Mouse (Mus musculus) kidney, adult 2 months (tissue): ENCODE measurements at regions not wholly inside any gene's neighbourhood (a gene's known extent, or its start where the extent isn't known, plus 50 kb on each side); places are given as distances from the start of the nearest gene placed in this dataset.
"Not testable (repeated sequence)": the region's sequence is repeated elsewhere in the genome, so short reads cannot be mapped to it uniquely, and the experiment has no call there.

Experiments
- DNase-seq: peaks from one replicate; pipeline ENCODE4 v3.0.0; 2021
- H3K27ac ChIP-seq: fragments of 200-500 bp; 2 replicates; pipeline ENCODE4 v1.5.1; 2012; ENCODE audit warnings: low read depth, low read length, control low read depth, inconsistent platforms; ENCODE audit not compliant: insufficient read depth
- H3K27me3 ChIP-seq: fragments of 200-500 bp; replicated peaks from 2 replicates; pipeline ENCODE4 v1.6.1; 2012; ENCODE audit warnings: mild to moderate bottlenecking, moderate library complexity, low read length, inconsistent platforms; ENCODE audit not compliant: control insufficient read depth, insufficient read depth
- H3K36me3 ChIP-seq: fragments of 200-500 bp; 2 replicates; pipeline ENCODE4 v1.6.1; 2012; ENCODE audit warnings: mild to moderate bottlenecking, moderate library complexity, low read length, inconsistent platforms; ENCODE audit not compliant: control insufficient read depth, insufficient read depth
- H3K4me1 ChIP-seq: fragments of 200-500 bp; 2 replicates; pipeline ENCODE4 v1.6.1; 2011; ENCODE audit warnings: low read length; ENCODE audit not compliant: control insufficient read depth, insufficient read depth
- H3K4me3 ChIP-seq: fragments of 200-500 bp; 2 replicates; pipeline ENCODE4 v1.5.1; 2011; ENCODE audit warnings: mild to moderate bottlenecking, low read depth, low read length, control low read depth; ENCODE audit not compliant: insufficient read depth
- CTCF ChIP-seq: fragments of 200-500 bp; conservative IDR thresholded peaks from 2 replicates; pipeline ENCODE4 v1.5.1; 2011; ENCODE audit warnings: low read depth, mild to moderate bottlenecking, control low read depth, low read length, moderate library complexity, mixed read lengths; ENCODE audit not compliant: insufficient read depth, insufficient read length
- POLR2A ChIP-seq: fragments of 200-500 bp; IDR thresholded peaks from one replicate; pipeline ENCODE4 v1.6.1; 2011; ENCODE audit warnings: low read depth, low read length, control low read depth
- WGBS: fragments of 180-500 bp; shearing (Covaris S2); methylation state at CpG from one replicate; pipeline ENCODE4 v1.1.7; 2018; 5-methylcytosine and 5-hydroxymethylcytosine counted together

DNA sequence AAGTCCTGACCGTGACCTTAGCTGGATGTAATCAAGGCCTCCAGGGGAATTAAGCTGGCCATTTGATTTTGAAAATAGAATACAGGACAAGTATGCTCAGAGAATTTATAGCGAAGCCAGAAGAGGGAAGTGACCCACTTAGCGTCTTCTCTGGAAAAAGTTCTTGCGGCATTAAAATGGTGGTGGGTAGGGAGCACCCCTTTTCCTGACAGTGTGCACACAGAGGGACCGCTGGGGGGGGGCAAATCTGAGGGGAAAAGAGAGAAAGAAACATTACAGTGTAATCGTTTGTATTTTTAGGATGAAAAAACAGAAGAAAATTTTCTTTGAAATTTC lies 74.1 kb upstream of the Rpl34 start:
- TF ChIP-seq CTCF: no peak
- no peak for TF ChIP-seq POLR2A
- H3K27ac ChIP-seq: no peak overlapping the region
- H3K4me3 ChIP-seq: no peak overlapping the region
- no peaks in the 10 kb centered on the region for H3K4me1 ChIP-seq
- H3K36me3 ChIP-seq: no peaks in the 10 kb centered on the region
- H3K27me3 ChIP-seq: no peaks in the 10 kb centered on the region; the same call in 1 of the 2 replicates
- DNase-seq: no peak
- 48% methylated on average over 6 of the region's 6 CpGs for WGBS

DNA sequence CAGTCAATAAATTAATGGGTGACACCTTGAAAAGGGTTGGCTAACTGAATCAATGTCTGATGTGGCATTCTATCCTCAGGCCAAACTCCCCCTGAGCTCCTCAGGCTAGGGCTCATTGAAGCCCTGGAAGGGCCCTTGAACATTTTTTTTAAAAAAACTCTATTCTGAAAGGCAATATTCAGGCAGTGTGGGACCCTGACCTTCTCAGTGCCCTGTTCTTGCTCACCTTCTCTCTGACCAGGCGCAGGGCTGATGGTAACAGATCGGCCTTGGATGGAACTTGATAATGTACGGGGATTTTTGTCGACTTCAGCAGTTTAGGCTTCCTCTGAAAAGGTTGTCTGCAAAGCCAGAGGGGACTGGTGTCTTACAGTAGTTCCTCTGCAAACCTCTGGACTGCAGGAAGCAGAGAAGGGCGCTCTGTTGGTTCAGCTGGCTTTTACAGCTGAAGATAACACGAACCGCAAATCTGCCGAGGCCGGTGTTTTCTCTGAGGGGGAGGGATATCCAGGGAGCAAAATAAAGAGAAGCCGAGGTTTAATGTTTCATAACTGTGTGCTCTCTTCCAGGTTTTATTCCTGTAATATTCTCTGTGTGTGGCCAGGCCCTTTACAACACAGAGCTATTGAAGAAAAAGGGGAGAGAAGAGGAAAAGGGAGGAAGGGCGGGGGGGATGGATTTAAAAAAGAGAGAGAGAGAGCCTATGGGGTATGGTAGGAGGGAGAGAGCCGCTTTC lies 73.6 kb upstream of the Rpl34 start:
- Histone ChIP-seq H3K36me3 (no peaks in the 10 kb centered on the region), H3K27ac (no peak overlapping the region), H3K27me3 (no peaks in the 10 kb centered on the region; the same call in 1 of the 2 replicates), H3K4me1 (no peaks in the 10 kb centered on the region), H3K4me3 (no peak overlapping the region)
- DNase-seq: no peak
- WGBS: 35% methylated on average over 12 of the region's 12 CpGs
- TF ChIP-seq POLR2A (no peak), CTCF (no peak)

DNA sequence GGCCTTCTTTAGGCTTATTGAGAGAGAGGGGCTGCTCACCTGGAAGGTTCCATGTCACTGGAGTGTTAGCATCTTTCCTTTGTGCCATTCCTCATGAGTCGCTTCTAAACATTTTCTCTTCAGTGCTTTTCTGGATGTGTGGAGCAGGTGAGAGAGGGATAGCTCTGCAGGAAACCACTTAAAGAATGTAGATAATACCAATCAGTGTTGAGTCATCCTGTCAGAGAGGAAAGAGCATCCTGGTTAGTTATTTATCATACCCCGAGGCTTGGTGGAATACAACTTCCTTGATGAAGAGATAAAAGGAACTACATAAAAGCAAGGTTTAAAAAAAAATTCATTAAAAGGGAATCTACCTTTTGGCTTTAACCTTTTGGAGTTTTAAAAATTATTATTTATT lies 69.8 kb upstream of the Rpl34 start:
- Histone ChIP-seq H3K4me3 (no peak overlapping the region), H3K27ac (no peak overlapping the region), H3K27me3 (no peaks in the 10 kb centered on the region; the same call in 1 of the 2 replicates), H3K36me3 (no peaks in the 10 kb centered on the region), H3K4me1 (no peaks in the 10 kb centered on the region)
- DNase-seq: no peak
- TF ChIP-seq POLR2A: no peak
- TF ChIP-seq CTCF: no peak
- 61% methylated on average over 2 of the region's 2 CpGs for WGBS

- DNase-seq, H3K4me1 ChIP-seq, H3K27ac ChIP-seq, H3K4me3 ChIP-seq, H3K27me3 ChIP-seq, H3K36me3 ChIP-seq: not testable (repeated sequence)
- WGBS: 94% methylated on average over 1 of the region's 1 CpGs
Observed at GRCm38 (mm10) chr3:130797956-130798355, 67.8 kb upstream of the Rpl34 start.

DNA sequence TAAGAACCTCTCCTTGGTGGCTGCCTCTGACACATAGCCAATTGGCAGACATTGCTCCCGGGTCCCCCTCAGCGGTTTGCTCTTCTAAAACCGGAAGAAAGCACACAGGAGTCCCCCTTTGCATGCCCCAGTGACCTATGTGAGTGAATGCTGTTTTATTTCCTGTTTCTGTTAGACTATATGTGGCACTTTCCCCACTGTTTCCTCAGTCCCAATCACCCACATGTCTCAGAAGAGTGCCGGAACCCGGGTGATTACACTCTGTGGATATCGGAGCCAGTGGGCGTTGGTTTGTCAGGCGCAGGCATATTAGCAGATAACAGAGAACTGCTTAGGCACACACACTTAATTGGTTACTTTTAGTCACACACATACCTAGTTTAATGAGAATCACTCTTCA lies 66.3 kb upstream of the Rpl34 start:
- 62% methylated on average over 8 of the region's 8 CpGs for WGBS
- TF ChIP-seq CTCF: no peak
- no peak for TF ChIP-seq POLR2A
- Histone ChIP-seq H3K4me1 (no peaks in the 10 kb centered on the region), H3K27me3 (no peaks in the 10 kb centered on the region), H3K27ac (no peak overlapping the region), H3K4me3 (no peak overlapping the region), H3K36me3 (no peaks in the 10 kb centered on the region)
- DNase-seq: no peak

GRCm38 (mm10) chr3:130795396-130795795 lies 65.2 kb upstream of the Rpl34 start:
- no peak overlapping the region for H3K27ac ChIP-seq
- H3K36me3 ChIP-seq: no peaks in the 10 kb centered on the region
- H3K4me1 ChIP-seq: no peaks in the 10 kb centered on the region
- WGBS: 86% methylated on average over 4 of the region's 4 CpGs
- H3K4me3 ChIP-seq: no peak overlapping the region
- TF ChIP-seq POLR2A: no peak
- TF ChIP-seq CTCF: no peak
- no peak for DNase-seq
- no peaks in the 10 kb centered on the region for H3K27me3 ChIP-seq

DNA sequence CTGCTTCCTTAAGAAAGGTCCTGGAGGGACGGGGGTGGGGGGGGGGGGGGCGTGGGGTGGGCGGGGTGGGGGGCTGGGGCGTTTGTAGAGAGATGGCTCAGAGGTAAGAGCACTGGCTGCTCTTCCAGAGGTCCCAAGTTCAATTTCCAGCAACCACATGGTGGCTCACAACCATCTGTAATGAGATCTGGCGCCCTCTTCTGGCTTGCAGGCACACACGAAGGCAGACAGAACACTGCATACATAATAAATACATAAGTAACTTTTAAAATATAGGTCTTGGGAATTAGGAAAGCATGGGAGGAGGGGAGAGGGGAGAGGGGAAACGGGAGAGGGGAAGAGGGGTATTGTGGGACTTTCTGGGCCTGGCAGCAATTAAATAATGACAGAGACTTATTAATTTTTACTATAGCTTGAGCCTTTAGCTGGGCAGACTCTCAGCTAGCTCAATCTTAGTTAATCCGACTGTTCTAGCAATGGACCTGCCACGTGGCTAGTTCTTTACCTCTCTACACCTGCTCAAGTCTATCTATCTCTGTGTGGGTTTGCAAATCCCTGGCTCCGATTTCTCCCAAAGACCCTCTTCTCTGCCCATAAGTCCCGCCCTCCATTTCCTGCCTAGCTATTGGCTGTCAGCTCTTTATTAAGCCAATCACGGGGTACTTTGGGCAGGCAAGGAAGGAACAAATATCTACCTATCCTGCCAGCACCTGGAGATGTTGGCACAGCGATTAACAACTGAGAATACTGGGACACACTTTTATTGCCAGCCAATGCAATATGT lies 64.1 kb upstream of the Rpl34 start:
- no peaks in the 10 kb centered on the region for H3K27me3 ChIP-seq
- WGBS: 55% methylated on average over 13 of the region's 13 CpGs
- DNase-seq: peak; percentile 7

More for the DNA sequence above, 64.1 kb upstream of the Rpl34 start:
- Histone ChIP-seq H3K27ac (no peak overlapping the region), H3K36me3 (no peaks in the 10 kb centered on the region), H3K4me1 (no peaks in the 10 kb centered on the region), H3K4me3 (no peak overlapping the region)
- TF ChIP-seq CTCF (peak; percentile 27; the same call in 1 of the 2 replicates), POLR2A (no peak)
